Mouse (Mus musculus): ENCODE measurements at regions not wholly inside any gene's neighbourhood (a gene's known extent, or its start where the extent isn't known, plus 50 kb on each side); places are given as distances from the start of the nearest gene placed in this dataset.

GRCm38 (mm10) chr19:50087277-50087676 is 591.2 kb downstream of the Sorcs1 start:
- DNase-seq = no peak

GRCm38 (mm10) chr19:50077427-50078040 is 600.9 kb downstream of the Sorcs1 start:
- intact Hi-C loops (cut with DNase I) = no loop called here
- DNase-seq = no peak

More at GRCm38 (mm10) chr19:50087277-50087676, 591.2 kb downstream of the Sorcs1 start:
- intact Hi-C loops (cut with DNase I) = no loop called here

- no peak for DNase-seq
- intact Hi-C loops (cut with DNase I) = no loop called here
Measured at GRCm38 (mm10) chr19:50060448-50060847, 618.0 kb downstream of the Sorcs1 start.

GRCm38 (mm10) chr19:50052910-50053309 is 625.5 kb downstream of the Sorcs1 start:
- no peak for DNase-seq
- intact Hi-C loops (cut with DNase I) = no loop called here

- intact Hi-C loops (cut with DNase I) = no loop called here
- no peak for DNase-seq
Measured at GRCm38 (mm10) chr19:50045761-50046160, 632.7 kb downstream of the Sorcs1 start.

- DNase-seq = peak in 1 of 2 experiments; percentile 1
Measured at GRCm38 (mm10) chr19:50013659-50014058, 664.8 kb downstream of the Sorcs1 start.

GRCm38 (mm10) chr19:50005248-50005647 is 673.2 kb downstream of the Sorcs1 start:
- DNase-seq = no peak
- intact Hi-C loops (cut with DNase I) = no loop called here

More at GRCm38 (mm10) chr19:50013659-50014058, 664.8 kb downstream of the Sorcs1 start:
- intact Hi-C loops (cut with DNase I) = no loop called here

GRCm38 (mm10) chr19:49985826-49986225 is 692.6 kb downstream of the Sorcs1 start:
- DNase-seq = no peak
- intact Hi-C loops (cut with DNase I) = no loop called here

- DNase-seq = no peak
- intact Hi-C loops (cut with DNase I) = no loop called here
Measured at GRCm38 (mm10) chr19:49966284-49966841, 712.1 kb downstream of the Sorcs1 start.

- DNase-seq = no peak
- intact Hi-C loops (cut with DNase I) = no loop called here
Measured at GRCm38 (mm10) chr19:49964679-49965078, 713.8 kb downstream of the Sorcs1 start.

- no peak for DNase-seq
- intact Hi-C loops (cut with DNase I) = no loop called here
Measured at GRCm38 (mm10) chr19:49958517-49958916, 719.9 kb downstream of the Sorcs1 start.

- intact Hi-C loops (cut with DNase I) = no loop called here
- no peak for DNase-seq
Measured at GRCm38 (mm10) chr19:49931202-49931601, 747.2 kb downstream of the Sorcs1 start.

GRCm38 (mm10) chr19:49911738-49912137 is 766.7 kb downstream of the Sorcs1 start:
- no peak for DNase-seq
- intact Hi-C loops (cut with DNase I) = no loop called here

GRCm38 (mm10) chr19:49880241-49880640 is 798.2 kb downstream of the Sorcs1 start:
- no peak for DNase-seq
- intact Hi-C loops (cut with DNase I) = no loop called here

- no peak for DNase-seq
- intact Hi-C loops (cut with DNase I) = no loop called here
Measured at GRCm38 (mm10) chr19:49860761-49861160, 817.7 kb downstream of the Sorcs1 start.

- DNase-seq = no peak
- intact Hi-C loops (cut with DNase I) = no loop called here
Measured at GRCm38 (mm10) chr19:49855481-49856035, 822.9 kb downstream of the Sorcs1 start.

- intact Hi-C loops (cut with DNase I) = no loop called here
- DNase-seq = no peak
Measured at GRCm38 (mm10) chr19:49841984-49842383, 836.5 kb downstream of the Sorcs1 start.

- intact Hi-C loops (cut with DNase I) = no loop called here
Measured at GRCm38 (mm10) chr19:49839153-49839911, 839.1 kb downstream of the Sorcs1 start.

GRCm38 (mm10) chr19:49830918-49831317 is 847.5 kb downstream of the Sorcs1 start:
- no peak for DNase-seq
- intact Hi-C loops (cut with DNase I) = no loop called here

More at GRCm38 (mm10) chr19:49839153-49839911, 839.1 kb downstream of the Sorcs1 start:
- DNase-seq = no peak

GRCm38 (mm10) chr19:49805636-49806397 is 872.6 kb downstream of the Sorcs1 start:
- intact Hi-C loops (cut with DNase I) = no loop called here
- DNase-seq = no peak

Data from heart, postnatal 14 days (tissue).